Mouse (Mus musculus) MEL (cell line): ENCODE data around the gene Zfp296.

Experiments used
- CTCF ChIP-seq, 3 experiments: IDR thresholded peaks in 2 of 3; conservative IDR thresholded peaks in 1 of 3; 2 replicates each; pipeline ENCODE4 v1.5.1; 2011 to 2012; ENCODE audit warnings: low read length in 3 of 3, low read depth in 2 of 3, mild to moderate bottlenecking in 2 of 3, improper control_type of control experiment in 1 of 3, inconsistent platforms in 1 of 3, mixed read lengths in 1 of 3, moderate library complexity in 1 of 3; ENCODE audit not compliant: control insufficient read depth in 1 of 3, insufficient read depth in 1 of 3, poor library complexity in 1 of 3, severe bottlenecking in 1 of 3
- MAZ ChIP-seq: IDR thresholded peaks from 2 replicates; pipeline ENCODE4 v1.6.1; 2012; ENCODE audit warnings: low read depth, mild to moderate bottlenecking, inconsistent platforms, low read length, improper control_type of control experiment
- NELFE ChIP-seq: IDR thresholded peaks from 2 replicates; pipeline ENCODE4 v1.6.1; 2011; ENCODE audit warnings: low read depth, low read length, improper control_type of control experiment
- POLR2AphosphoS2 ChIP-seq: IDR thresholded peaks from 2 replicates; pipeline ENCODE4 v1.6.1; 2011; ENCODE audit warnings: low read length, improper control_type of control experiment
- USF1 ChIP-seq: IDR thresholded peaks from 2 replicates; pipeline ENCODE4 v1.6.1; 2014; ENCODE audit warnings: low read depth, mild to moderate bottlenecking, inconsistent platforms, low read length, improper control_type of control experiment, moderate library complexity
- USF2 ChIP-seq, 2 experiments: IDR thresholded peaks; 2 replicates each; pipeline ENCODE4 v1.6.1; 2011 to 2012; ENCODE audit warnings: improper control_type of control experiment in 2 of 2, low read length in 2 of 2, borderline replicate concordance in 1 of 2, inconsistent platforms in 1 of 2, low read depth in 1 of 2, mild to moderate bottlenecking in 1 of 2; ENCODE audit not compliant: insufficient read depth in 1 of 2
- ZMIZ1 ChIP-seq: IDR thresholded peaks from 2 replicates; pipeline ENCODE4 v1.6.1; 2012; ENCODE audit warnings: low read depth, mild to moderate bottlenecking, inconsistent platforms, low read length, improper control_type of control experiment, moderate library complexity

DNA sequence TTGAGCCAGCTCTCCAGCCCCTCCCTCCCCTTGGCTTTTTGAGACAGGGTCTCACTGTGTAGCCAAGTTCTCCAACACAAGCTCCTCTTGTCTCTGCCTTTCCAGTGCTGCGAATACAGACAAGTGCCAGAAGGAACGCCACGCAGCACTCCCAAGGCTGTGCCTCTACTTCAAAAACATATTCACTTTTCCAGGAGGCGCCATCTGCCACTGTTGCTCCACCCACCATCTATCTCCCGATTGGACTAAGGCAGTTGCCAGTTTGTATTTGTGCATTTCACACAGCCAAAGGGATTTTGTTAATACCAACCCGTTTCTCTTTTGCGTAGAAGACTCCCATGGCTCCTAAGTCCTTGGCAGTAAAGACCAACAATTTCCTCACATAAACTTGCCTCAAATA is 43.7 kb downstream of the Zfp296 start:
- TF ChIP-seq ZMIZ1 (no peak), CTCF (IDR thresholded peaks at IDR 0.05 in 2 of 3, conservative IDR thresholded peaks at IDR 0.05 in 1 of 3; ENCODE audit: control insufficient read depth in 1 of 3, insufficient read depth in 1 of 3, low read depth in 2 of 3, low read length in 3 of 3, poor library complexity in 1 of 3, severe bottlenecking in 1 of 3) (no peak), USF2 (IDR thresholded peaks at IDR 0.05; ENCODE audit: borderline replicate concordance in 1 of 2, insufficient read depth in 1 of 2, low read depth in 1 of 2, low read length in 2 of 2) (no peak), USF1 (no peak), MAZ (no peak), NELFE (no peak), POLR2AphosphoS2 (no peak)
